Mouse (Mus musculus) lung, embryonic 14.5 days (tissue): ENCODE measurements around the gene Gm47791. TPM values are rescaled to one million over a fixed set of nuclear protein-coding genes. Genes with fewer than 3 reads are reported as not detected.

Source experiments
- ATAC-seq: fragments of 200-750 bp; cut with Nextera tagmentation; 2 replicates; pipeline ENCODE4 v1.8.0; 2017; ENCODE audit warnings: mild to moderate bottlenecking, moderate TSS enrichment, moderate library complexity; ENCODE audit not compliant: insufficient read depth
- DNase-seq: peaks from one replicate; pipeline ENCODE4 v3.0.0-alpha.2; 2015
- H3K27ac ChIP-seq: fragments of 300-500 bp; sonication (generic); 2 replicates; pipeline ENCODE4 v1.5.1; 2014; ENCODE audit warnings: low read depth, mild to moderate bottlenecking, moderate library complexity
- H3K27me3 ChIP-seq: fragments of 300-500 bp; sonication (generic); 2 replicates; pipeline ENCODE4 v1.6.1; 2014; ENCODE audit warnings: low read length, control low read depth; ENCODE audit not compliant: insufficient read depth
- H3K36me3 ChIP-seq: fragments of 300-500 bp; sonication (generic); 2 replicates; pipeline ENCODE4 v1.6.1; 2014; ENCODE audit warnings: control low read depth; ENCODE audit not compliant: insufficient read depth
- H3K4me1 ChIP-seq: fragments of 300-500 bp; sonication (generic); 2 replicates; pipeline ENCODE4 v1.6.1; 2014; ENCODE audit warnings: antibody characterized with exemption, control low read depth; ENCODE audit not compliant: insufficient read depth
- H3K4me2 ChIP-seq: fragments of 300-500 bp; sonication (generic); 2 replicates; pipeline ENCODE4 v1.6.1; 2014; ENCODE audit warnings: mild to moderate bottlenecking
- H3K4me3 ChIP-seq: fragments of 300-500 bp; sonication (generic); 2 replicates; pipeline ENCODE4 v1.5.1; 2014; ENCODE audit warnings: low read depth, low read length
- H3K9ac ChIP-seq: fragments of 300-500 bp; sonication (generic); 2 replicates; pipeline ENCODE4 v1.6.1; 2014
- H3K9me3 ChIP-seq: fragments of 300-500 bp; sonication (generic); 2 replicates; pipeline ENCODE4 v1.6.1; 2016; ENCODE audit warnings: low read depth, low read length, control low read depth
- CTCF ChIP-seq: IDR thresholded peaks from 2 replicates; pipeline ENCODE4 v1.5.1; 2016; ENCODE audit warnings: antibody characterized with exemption, low read depth
- WGBS: fragments of 180-500 bp; shearing (Covaris S2); extraction: QIAGEN DNeasy Blood & Tissue Kit; methylation state at CpG from one replicate; pipeline ENCODE4 v1.1.7; 2014; 5-methylcytosine and 5-hydroxymethylcytosine counted together
- polyA plus RNA-seq: library from polyadenylated mRNA; unstranded; fragments of >200 nt; fragmentation: Nextera tagmentation; extraction: Ambion mirVana; gene quantifications from 2 replicates; pipeline ENCODE4 v1.2.1, GENCODE M21; 2014

Gene Gm47791
- polyA plus RNA-seq, 1 experiment from 2014 or later: not detected

DNA sequence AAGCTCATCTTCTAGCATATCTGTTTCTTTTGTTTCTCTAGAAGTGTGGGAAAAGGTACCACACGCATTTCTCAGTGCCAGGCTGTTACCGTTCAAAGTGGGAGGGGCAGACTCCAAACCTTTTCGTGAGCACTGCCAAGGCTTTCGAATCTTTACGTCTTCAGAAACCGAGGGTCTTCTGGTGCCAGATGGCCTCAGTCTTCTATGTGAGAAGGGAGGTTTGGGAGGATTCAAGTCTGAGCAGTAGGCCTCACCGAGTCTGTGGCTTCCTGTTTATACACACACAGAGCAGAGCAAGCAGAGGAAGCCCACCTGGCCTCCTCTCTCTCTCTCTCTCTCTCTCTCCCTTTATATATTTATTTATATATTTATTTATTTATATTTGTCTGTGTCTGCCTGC is 36.2 kb upstream of the Gm47791 start:
- 68% methylated on average over 7 of the region's 7 CpGs for WGBS
- Histone ChIP-seq H3K4me1 (no peaks in the 10 kb centered on the region), H3K36me3 (no peaks in the 10 kb centered on the region), H3K9ac (no peak overlapping the region), H3K27ac (no peak overlapping the region), H3K4me3 (no peak overlapping the region), H3K9me3 (no peaks in the 10 kb centered on the region), H3K4me2 (no peak overlapping the region), H3K27me3 (no peaks in the 10 kb centered on the region)
- ATAC-seq: no peak
- no peak for DNase-seq
- no peak for TF ChIP-seq CTCF

DNA sequence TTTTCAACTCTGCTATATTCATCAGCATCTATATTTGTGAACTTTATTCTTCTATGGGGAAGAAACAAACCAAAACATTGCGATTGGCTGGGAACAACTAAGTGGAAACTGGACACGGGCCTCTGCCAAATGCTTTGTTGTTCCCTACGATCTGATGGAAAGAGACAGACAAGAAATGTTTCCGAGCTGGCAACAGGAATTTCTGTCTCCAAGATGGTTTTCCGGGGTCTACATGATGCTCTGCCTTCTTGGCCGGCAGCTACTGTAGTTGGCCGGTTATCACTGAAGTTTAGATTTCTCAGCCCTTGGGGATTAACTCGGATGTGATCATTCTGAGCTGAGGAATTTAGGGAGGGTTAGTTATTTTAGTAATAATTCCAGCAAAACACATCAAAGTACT is 35.3 kb upstream of the Gm47791 start:
- no peak for ATAC-seq
- H3K4me1 ChIP-seq: no peaks in the 10 kb centered on the region
- DNase-seq: peak; percentile 27
- H3K27ac ChIP-seq: no peak overlapping the region
- no peaks in the 10 kb centered on the region for H3K27me3 ChIP-seq
- TF ChIP-seq CTCF: no peak
- no peak overlapping the region for H3K4me3 ChIP-seq
- no peaks in the 10 kb centered on the region for H3K9me3 ChIP-seq
- H3K4me2 ChIP-seq: no peak overlapping the region
- H3K36me3 ChIP-seq: no peaks in the 10 kb centered on the region
- WGBS: 69% methylated on average over 8 of the region's 8 CpGs
- no peak overlapping the region for H3K9ac ChIP-seq

DNA sequence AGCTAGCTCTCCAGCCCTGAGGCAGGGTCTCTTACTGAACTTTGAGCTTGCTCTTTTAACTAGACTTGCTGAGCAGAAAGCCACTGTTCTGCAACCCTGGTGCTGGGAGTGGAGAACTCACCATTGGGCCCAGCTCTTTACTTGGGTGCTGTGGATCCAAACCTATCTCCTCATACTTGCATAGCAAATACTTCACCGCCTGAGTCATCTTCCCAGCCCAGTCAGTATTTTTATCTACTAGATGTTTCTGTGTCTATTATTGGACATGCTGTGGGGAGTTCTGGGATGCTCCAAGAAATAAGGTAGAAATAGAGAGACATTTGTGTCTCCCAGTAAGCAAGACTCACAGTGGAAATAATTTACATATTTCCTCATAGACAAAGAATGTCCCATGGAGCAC is 33.0 kb upstream of the Gm47791 start:
- Histone ChIP-seq H3K4me3 (no peak overlapping the region), H3K9me3 (no peaks in the 10 kb centered on the region), H3K27ac (no peak overlapping the region), H3K9ac (no peak overlapping the region), H3K4me1 (no peaks in the 10 kb centered on the region), H3K36me3 (no peaks in the 10 kb centered on the region), H3K27me3 (no peaks in the 10 kb centered on the region), H3K4me2 (no peak overlapping the region)
- DNase-seq (no peak), ATAC-seq (no peak)
- no peak for TF ChIP-seq CTCF
- 97% methylated on average over 1 of the region's 1 CpGs for WGBS

DNA sequence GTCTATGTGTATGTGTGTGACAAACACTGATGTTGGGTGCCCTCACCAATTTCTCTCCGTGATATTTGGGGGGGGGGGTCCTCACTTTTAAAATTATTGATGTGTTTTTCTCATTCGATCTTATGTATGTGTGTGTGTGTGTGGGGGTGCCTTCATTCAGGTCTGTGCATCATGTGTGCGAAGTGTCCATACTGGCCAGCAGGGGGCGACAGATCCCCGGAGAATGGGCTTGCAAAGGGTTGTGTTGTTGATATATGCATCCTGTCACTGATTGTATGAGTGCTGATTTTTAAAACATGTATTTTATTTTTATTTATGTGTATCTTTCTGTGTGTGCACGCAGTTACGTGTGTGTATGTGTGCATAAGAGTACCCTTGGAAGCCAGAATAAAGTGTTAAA is 32.6 kb upstream of the Gm47791 start:
- Histone ChIP-seq H3K27me3 (no peaks in the 10 kb centered on the region), H3K9me3 (no peaks in the 10 kb centered on the region), H3K4me2 (no peak overlapping the region), H3K4me1 (no peaks in the 10 kb centered on the region), H3K27ac (no peak overlapping the region), H3K36me3 (no peaks in the 10 kb centered on the region), H3K9ac (no peak overlapping the region), H3K4me3 (no peak overlapping the region)
- WGBS: 74% methylated on average over 7 of the region's 7 CpGs
- TF ChIP-seq CTCF: peak; percentile 64
- DNase-seq: peak; percentile 33
- no peak for ATAC-seq

DNA sequence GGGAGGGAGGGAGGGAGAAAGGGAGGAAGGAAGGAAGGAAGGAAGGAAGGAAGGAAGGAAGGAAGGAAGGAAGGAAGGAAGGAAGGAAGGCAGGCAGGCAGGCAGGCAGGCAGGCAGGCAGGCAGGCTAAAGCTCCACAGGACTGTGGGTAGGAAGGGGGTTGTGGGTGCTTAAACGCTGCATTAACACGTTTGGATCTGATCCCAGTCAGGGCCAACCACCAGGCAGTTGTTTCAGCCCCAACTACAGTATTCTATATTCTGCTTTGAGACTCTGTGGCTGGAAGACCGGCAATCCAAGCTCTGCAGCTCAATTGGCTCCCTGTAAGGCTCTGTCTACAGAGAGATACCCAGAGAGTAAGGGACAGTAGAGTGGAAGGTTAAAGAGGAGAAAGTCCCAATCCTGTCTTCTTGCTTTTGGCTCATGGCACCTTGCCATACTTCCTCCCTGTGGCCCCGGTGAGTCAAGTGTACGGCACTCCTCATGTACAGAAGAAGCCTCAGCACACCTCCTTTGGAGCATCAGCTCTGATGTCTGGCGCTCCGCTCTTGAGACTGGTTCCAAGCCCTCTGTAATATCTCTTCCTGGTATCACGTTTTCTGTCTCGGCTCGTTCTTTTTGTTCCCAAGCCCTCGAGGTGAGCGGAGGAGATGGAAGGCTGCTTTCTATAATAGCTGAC is 30.2 kb upstream of the Gm47791 start:
- no peak for TF ChIP-seq CTCF
- H3K4me2 ChIP-seq: no peak overlapping the region
- no peak for ATAC-seq

DNA sequence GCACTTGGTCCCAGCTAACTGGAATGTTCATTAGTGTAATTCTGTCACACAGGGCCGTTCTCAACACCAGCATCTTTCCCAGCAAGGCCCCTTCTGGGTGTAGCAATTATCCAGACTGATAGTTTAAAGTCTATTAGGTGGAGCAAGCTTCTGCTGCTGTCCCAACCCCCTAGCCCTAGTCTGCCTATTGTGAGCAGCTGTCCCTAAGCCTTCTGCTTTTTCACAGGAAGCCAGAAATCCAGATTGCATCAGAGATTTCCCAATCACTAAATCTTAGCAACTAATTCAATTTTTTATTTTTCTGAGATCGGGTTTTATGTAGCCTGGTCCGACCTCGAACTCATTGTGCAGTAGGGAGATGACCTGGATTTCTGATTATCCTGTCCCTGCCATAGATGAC is 27.9 kb upstream of the Gm47791 start:
- no peak overlapping the region for H3K27ac ChIP-seq
- no peak overlapping the region for H3K4me3 ChIP-seq
- no peak overlapping the region for H3K4me2 ChIP-seq
- DNase-seq: no peak
- no peaks in the 10 kb centered on the region for H3K4me1 ChIP-seq
- H3K9me3 ChIP-seq: no peaks in the 10 kb centered on the region
- 71% methylated on average over 4 of the region's 4 CpGs for WGBS
- H3K9ac ChIP-seq: no peak overlapping the region
- no peak for TF ChIP-seq CTCF
- no peaks in the 10 kb centered on the region for H3K36me3 ChIP-seq
- no peak for ATAC-seq
- no peaks in the 10 kb centered on the region for H3K27me3 ChIP-seq

More for the DNA sequence above, 30.2 kb upstream of the Gm47791 start:
- Histone ChIP-seq H3K36me3 (no peaks in the 10 kb centered on the region), H3K4me1 (no peaks in the 10 kb centered on the region), H3K4me3 (no peak overlapping the region), H3K27me3 (no peaks in the 10 kb centered on the region), H3K9me3 (no peaks in the 10 kb centered on the region), H3K27ac (no peak overlapping the region), H3K9ac (no peak overlapping the region)
- 74% methylated on average over 12 of the region's 12 CpGs for WGBS
- DNase-seq: no peak

DNA sequence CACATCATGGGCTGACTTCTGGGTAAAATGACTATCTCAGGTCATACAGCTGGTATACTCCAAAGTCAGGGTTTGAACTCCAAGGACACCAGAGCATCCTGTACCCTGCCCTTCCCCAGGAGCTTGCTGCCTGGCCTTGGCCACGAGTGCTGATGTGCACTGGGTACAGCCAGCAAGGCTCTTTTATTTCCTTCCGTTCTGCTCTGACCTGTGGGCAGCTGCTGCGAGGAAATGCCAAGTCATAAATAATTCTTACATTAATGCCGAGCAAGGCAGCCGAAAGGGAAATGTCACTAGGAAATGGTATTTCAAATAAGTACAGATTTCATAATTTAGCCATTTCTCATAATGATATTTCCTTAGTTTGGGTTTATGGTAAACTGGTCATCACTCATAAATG is 27.3 kb upstream of the Gm47791 start:
- 44% methylated on average over 5 of the region's 5 CpGs for WGBS
- TF ChIP-seq CTCF: no peak
- peak; percentile 64; the same call in 1 of the 2 replicates for ATAC-seq
- H3K4me2 ChIP-seq: no peak overlapping the region
- no peaks in the 10 kb centered on the region for H3K9me3 ChIP-seq
- no peaks in the 10 kb centered on the region for H3K36me3 ChIP-seq
- no peaks in the 10 kb centered on the region for H3K27me3 ChIP-seq
- DNase-seq: peak; percentile 40
- no peaks in the 10 kb centered on the region for H3K4me1 ChIP-seq
- no peak overlapping the region for H3K4me3 ChIP-seq
- H3K27ac ChIP-seq: no peak overlapping the region
- no peak overlapping the region for H3K9ac ChIP-seq
